Mouse (Mus musculus) liver (tissue): ENCODE data around the gene Limch1.

Experiments used
- DNase-seq: peaks from one replicate; pipeline ENCODE4 v3.0.0-alpha.2; 2020; ENCODE audit warnings: mixed read lengths

Gene Limch1

GRCm38 (mm10) chr5:67090856-67091255 is 345.2 kb downstream of the Limch1 start:
- no peak for DNase-seq

GRCm38 (mm10) chr5:67091766-67092165 is 346.1 kb downstream of the Limch1 start:
- no peak for DNase-seq

DNA sequence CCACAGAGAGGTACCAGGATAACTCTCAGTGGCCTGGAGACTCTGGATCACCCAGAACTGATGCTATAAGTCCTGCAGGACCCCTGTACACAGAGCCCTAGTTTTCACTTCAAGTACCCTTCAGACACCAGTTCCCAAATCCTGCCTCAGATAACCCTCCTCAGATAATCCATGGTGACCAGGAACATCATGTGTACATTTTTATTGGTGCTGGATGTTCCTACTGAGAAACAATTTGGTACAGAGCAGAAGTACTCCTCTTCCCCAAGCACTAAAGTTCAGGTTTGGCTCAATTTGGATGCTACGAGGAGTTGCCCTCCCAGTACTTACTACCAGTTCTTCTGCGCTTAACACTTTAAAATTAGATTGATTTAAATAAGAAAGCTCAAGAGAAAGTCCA is 348.4 kb downstream of the Limch1 start:
- DNase-seq = no peak

DNA sequence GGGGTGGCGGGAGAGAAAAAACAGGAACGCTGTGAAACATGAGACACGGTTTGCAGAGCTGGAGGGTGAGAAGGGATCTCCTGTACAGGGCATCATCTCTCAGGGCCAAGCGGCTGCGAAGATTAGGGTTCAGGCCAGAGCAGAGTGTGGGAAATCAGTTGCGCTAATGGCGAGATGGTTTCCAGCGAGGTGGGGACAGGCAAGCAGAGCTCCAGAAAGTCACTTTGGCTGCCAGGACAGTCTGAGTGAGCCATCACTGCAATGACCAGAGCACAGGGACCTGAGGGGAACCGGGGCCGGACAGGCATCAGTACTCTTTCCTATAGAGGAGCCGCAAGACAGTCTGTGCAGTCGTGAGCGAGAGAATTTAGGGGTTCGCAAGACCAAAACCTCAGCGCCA is 349.5 kb downstream of the Limch1 start:
- DNase-seq = no peak

DNA sequence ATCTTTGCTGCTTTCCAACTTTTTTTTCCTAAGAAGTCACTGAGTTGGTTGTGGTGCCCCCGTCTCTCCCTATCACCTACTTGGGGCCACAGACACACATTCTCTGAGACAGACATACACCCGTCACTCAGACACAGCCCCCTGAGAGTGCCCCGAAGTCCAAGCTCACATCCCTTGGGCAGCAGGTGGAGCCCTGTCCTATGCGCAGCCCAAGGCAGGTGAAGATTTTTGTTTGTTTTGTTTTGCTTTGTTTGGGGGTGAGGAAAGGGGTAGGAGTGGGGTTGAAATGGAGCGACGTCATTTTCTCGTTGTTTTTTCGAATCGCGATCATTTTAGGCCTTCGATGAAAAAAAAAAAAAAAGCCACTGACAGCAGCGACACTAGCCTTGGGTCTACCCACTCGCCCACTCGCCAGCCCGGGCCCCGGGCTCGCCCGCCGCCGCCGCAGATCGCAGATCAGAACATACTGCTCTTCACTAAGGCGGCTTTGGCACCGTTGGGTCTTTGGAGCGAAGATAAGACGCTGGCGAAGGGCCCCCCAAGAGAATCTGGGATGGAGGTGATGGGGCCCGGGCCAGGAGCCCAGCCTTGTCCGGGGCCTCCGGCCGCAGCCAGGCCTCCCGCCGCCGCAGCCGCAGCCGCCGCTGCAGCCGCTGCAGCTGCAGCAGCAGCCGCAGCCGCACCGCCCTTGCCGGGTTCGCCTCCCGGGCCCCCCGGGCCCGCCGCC is 350.2 kb downstream of the Limch1 start:
- DNase-seq = no peak

DNA sequence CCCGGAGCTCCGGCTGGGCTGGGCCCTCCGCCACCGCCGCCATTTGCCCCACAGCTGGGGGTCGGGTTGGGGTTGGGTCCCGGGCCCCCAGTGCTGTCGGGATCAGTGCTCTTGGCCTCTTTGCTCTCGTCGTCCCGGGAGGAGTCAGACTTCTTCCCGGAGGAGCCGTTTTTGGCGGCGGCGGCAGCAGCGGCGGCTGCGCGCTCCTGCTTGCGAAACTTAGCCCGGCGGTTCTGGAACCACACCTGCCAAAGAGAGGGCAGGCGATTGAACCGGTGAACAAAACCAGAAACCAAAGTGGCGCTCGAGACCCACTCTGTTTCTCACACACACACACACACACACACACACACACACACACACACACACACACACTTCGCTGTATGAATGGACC is 350.7 kb downstream of the Limch1 start:
- peak; percentile 10 for DNase-seq

DNA sequence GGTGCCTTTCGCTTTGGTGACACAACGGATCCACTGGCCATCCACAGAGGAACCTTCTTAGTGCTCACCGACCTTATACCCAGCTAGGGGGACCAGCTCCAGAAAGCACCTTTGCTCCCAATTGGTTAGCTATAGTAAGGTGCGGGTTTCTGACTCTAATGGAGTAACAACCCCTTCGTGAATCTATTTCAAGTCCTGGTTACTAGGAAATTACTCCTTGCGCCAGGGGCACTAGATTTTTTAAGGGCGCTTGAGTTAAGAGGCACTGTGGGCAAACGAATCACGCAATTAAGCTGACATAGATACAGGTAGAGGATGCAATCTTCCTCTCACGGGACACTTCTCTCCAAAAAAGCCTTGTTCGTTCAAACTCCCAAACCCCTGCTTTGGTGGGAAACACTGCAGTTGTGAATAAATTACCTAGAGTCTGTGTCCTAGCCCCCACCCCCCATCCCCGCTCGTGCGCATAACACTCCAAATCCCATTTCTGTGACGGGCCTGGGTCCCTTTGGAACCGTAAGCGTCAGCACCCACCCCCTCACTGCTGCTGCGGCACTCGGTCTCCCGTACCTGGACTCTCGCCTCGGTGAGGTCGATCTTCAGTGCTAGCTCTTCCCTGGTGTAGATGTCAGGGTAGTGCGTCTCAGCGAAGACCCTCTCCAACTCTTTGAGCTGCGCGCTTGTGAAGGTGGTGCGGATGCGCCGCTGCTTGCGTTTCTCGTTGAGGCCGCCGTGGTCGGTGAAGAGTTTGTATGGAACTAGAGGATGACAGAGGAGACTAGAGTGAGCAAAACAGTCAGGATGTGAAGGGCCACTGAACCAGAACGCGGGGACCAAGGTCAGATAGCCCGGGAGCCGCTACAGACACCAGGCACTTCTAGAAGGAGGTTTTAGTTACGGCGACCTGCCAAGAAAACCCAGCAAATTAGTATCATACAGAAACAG is 351.8 kb downstream of the Limch1 start:
- no peak for DNase-seq

GRCm38 (mm10) chr5:67098051-67098732 is 352.6 kb downstream of the Limch1 start:
- no peak for DNase-seq

GRCm38 (mm10) chr5:67098733-67099323 is 353.2 kb downstream of the Limch1 start, which contains the start of gene Phox2b:
Gene Phox2b (minus strand): TSS chr5:67099301.
- DNase-seq = no peak

GRCm38 (mm10) chr5:67099393-67100271 is 354.0 kb downstream of the Limch1 start:
- no peak for DNase-seq

DNA sequence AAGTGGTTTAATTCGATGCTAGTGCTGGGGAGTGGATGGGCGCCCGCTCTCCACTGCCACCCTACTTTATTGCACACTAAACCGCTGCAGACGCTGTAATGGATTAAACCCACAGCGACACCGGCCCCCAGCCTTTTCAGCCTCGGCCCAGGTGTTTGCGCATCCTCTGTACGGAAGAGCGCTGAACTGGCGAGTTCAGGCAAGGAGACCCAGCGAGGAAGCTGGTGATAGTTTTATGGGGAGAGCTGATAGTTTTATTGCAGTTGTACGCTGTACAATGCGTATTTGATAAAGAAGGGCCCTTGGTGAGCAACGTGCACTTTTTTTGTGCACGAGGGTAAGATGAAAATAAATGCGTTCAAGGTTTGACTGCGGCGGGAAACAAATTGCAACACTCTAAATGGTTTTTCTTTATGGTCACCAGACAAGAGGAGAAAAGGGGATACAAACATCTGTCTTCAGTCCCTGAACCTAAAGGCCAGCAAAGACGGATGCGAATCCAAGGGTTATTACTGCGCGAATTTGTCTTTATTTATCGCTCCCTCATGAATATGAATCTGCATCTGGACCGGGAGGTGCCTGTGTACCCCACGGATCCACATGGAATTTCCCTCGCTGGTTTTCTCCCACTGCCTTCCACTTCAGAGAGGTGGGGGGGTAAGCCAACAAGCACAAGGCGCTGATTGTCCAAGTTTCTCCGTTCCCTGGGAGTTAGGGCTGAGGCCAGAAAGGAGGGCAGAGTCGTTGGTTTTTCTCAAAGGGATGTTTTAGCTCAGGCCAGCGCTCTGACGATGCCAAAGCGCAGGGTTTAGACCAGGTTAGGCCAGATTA is 355.2 kb downstream of the Limch1 start:
- DNase-seq = no peak

GRCm38 (mm10) chr5:67101395-67101760 is 355.8 kb downstream of the Limch1 start:
- DNase-seq = no peak

DNA sequence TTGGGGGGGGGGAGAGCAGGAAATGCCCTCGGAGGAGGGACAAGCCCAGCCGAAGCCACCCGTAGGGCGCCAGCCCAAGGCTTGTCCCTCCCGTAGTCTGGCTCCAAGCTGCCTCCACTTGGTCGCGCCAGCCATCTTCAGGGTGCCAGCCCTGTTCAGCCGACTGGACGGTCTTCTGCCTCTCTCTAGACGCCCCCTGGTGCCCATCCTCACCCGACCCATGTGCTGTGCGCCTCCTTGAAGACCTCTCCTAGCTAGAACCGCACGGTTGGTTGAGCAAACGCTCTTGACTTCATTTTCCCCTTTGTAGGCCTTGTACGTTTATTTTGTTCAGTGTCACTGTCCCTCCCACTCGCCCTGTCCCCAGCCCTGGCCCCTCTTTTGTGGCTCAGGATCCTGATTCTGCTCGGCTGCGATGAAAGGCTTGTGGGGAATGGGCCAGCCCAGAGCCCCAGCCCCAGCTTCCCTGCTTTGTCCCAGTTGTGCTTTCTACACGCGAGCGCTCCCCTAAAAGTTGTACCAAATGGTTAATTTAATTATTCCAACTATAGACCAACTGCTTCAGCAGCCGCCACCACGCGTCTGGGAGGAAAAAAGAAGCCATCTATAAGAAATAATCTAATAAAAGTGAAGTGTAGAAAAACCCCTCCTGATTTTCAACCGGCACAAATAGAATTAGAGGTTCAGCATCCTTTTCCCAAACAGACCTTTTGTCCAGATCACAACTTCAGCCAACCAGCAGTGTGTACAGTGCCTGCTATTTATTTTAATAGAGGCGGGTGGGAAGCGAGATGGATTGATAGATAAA is 356.4 kb downstream of the Limch1 start:
- DNase-seq = peak; percentile 22

GRCm38 (mm10) chr5:67103016-67103415 is 357.4 kb downstream of the Limch1 start:
- no peak for DNase-seq

- DNase-seq = no peak
These were observed 360.6 kb downstream of the Limch1 start for GRCm38 (mm10) chr5:67106261-67106660.
